Mouse (Mus musculus) layer of hippocampus, adult 18-20 months (tissue): Measurements from ENCODE around the gene Upk3b. TPM values are rescaled to one million over a fixed set of nuclear protein-coding genes. Genes with fewer than 3 reads are reported as not detected.
A peak's percentile ranks its signal among the peaks of the same experiment; 100 is the strongest.

Source experiments
- DNase-seq, 2 experiments: peaks; one replicate each; pipeline ENCODE4 v3.0.0; 2022; ENCODE audit warnings: low spot score in 2 of 2
- long read RNA-seq: library from polyadenylated mRNA; stranded (forward); transcript quantifications from one replicate; pipeline ENCODE4 v2.0.0, GENCODE M21; 2021
- total RNA-seq, 2 experiments: library from RNA; stranded (reverse); gene quantifications; 2 replicates each; pipeline ENCODE4 v1.2.3; 2021

Upk3b gene
- not detected for total RNA-seq
- long read RNA-seq: 0 reads

DNA sequence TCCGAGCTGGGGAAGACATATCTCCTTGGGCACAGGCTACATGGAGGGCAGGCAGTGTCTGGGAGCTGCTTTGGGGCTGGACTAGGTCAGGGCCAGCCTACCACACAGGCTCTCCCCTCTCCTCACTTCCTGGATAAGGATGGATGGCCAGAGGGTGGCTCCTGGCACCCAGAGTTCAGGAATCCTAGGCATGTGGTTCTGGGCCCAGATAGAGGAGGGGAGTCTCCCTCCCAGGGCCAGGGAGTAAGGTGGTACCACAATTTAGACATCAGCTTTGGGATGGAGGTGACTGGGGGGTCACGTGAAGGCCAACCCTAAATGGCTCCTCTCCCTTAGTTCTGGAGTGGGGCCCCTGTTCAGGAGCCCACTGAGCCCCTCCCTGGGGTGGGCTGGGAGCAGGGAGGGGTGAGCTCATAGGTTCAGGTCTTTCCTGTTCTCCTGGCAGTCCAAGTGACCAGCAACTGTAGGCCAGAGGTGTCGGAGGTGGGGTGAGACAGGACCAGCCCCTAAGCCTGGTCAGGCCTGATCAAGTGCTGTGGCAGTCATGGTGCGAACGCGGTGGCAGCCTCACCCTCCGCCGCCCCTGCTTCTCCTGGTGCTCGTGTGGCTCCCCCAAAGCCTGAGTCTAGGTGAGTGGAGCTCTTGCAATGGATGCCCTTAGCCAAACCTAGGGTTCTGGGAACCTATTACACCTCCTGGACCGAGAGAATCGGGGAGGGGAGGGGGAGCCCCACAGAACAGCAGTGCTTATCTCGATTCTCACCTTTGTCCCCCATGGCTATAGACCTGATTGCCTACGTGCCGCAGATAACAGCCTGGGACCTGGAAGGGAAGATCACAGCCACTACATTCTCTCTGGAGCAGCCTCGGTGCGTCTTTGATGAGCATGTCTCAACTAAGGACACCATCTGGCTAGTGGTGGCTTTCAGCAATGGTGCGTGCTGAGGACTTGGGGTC lies at the start of gene Upk3b:
Upk3b (plus strand) TSS at position 239 of the 957 bp plus-strand sequence.
- no peak for DNase-seq

DNA sequence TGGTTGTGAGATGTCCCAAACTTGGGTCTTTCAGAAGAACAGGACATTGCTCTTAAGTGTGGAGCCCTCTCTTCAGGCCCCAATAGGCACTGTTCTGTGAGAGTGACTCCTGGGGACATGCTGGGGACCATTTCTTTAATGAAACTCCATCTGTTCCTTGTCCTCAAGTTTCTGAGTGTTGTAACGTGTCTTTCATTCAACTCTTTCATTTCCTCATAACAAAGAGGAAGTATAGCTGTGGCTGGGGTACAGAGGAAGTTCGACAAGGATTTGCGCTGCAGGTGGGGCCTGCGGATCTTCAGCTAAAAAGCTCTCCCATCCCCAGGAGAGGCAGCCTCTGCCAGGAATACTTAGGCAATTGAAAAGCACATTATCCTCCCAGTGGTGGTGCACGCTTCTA lies 47.7 kb upstream of the Upk3b start:
- no peak for DNase-seq

DNA sequence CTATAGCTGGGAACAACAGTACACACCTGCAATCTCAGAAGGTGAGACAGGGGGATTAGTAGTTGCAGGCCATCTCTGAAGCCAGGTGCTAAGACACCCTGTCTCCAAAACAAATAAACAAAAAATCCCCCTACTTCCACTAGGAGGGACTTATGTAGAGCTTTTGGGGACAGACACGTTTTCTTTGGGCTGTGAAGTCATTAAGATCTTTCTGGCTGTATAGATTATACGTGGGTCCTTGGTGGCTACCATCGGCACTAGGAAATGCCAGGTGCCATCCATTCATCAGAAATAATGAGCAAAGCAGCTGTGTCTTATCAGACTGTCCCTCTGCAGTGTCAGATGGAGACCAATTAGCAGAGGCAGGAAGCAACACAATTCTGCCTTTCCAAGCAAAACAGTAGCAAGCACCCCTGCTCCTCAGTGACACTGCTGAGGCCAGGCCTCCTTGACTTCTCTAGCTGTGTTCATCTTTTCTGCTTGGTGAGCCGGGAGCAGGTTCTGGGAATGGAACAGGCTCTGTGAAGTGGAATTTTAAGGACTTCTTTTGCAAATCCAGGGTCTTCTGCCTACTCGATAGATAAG lies 44.8 kb upstream of the Upk3b start:
- DNase-seq: no peak

DNA sequence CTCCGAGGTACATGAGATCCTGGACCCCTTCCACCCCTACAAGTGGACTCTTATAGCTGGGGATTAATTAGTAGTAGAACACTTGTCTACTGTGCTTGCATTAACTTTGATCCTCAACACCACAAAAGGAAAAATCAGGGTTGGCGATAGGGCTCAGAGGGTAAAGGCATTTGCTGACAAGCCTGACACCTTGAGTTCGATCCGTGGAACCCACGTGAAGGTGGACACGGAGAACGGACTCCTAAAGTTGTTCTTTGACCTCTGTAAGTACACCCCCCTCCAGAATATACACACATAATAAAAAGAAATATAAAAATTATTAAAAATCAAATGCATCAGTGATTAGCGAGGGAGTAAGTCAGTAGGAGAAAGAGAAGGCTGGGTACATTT lies 44.0 kb upstream of the Upk3b start:
- DNase-seq: peak in 1 of 2 experiments; percentile 20

DNA sequence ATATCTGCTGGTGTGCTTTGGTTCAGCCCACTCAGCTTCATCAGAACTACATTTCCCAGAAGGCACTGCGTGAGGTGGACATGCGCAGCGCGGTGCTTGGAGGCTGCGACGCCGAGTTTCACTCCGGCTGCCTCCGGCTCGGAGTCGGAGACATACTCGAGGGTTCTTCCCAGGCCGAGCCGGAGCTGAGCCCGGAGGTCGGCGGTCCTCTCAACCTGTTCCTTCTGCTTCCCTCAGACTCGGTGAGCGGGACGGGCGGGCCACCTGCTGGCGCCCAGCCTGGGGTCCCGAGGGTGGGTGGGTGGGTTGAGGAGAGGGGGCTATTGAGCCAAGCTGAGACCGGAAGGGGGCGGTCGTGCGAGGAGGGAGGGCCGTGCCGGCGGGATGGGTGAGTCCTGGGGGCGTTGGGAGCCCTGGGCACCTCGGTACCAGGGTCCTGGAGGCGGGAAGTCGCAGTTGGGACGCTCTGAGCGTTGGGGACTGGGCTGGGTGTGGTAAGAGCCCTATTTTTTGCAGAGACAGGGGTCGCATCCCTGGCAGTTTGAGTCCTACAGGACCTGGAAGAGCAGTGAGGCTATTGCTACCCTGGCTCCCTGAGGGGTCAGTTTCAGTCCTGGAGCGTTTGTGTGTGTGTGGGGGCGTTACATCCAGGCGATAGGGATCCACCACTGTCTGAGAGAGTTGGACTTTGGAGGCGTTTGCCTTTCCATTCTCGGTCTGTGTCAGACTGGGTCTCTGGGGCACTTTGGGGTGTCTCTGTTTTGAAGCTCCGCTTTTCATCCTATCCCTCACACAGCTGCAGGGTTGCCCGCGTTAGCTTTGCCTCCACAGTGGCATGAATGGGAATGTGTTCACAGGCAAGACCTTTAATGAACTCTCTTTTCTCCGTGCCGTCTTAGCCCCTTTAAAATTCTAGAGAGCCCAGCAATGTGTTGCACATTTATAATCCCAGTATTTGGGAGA lies 43.3 kb upstream of the Upk3b start, which contains the start of gene Dtx2:
Dtx2 (plus strand) TSS at position 76 of the 963 bp plus-strand sequence.
- peak; percentile 86 to 95 for DNase-seq

DNA sequence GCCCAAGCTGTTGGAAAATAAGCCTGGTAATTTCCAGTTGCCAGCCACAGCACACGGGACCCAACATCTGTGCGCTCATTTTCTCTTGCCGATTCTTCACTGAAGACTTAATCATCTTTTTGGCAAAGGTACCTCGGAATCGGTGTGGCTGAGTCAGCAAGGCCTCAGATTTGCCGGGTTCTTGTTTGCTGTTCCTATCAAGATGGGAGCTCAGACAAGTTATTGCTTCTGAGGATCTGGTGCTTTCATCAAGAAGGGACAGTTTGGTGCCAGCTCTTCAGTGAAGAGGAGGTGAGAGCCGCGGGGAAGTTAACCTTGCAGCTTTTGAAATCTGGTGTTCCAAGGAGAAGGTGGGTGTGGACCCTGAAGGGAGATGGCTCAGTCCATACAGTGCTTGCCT lies 42.1 kb upstream of the Upk3b start:
- no peak for DNase-seq

DNA sequence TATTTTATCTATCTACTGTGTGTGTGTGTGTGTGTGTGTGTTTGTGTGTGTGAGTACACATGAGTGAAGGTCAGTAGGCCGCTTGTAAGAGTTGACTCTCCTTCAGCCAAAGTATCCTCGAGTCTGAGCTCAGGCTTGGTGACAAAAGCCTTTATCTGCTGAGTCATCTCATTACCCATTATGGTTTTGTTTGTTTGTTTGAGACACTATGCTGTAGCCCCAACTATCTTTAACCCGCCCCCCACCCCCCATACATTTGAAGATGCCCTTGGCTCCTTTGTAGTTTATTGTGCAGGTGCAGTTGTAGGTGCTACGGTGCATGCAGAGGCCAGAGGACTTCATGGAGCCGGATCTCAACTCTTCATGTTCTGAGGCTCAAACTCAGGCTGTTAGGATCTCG lies 37.1 kb upstream of the Upk3b start:
- no peak for DNase-seq

DNA sequence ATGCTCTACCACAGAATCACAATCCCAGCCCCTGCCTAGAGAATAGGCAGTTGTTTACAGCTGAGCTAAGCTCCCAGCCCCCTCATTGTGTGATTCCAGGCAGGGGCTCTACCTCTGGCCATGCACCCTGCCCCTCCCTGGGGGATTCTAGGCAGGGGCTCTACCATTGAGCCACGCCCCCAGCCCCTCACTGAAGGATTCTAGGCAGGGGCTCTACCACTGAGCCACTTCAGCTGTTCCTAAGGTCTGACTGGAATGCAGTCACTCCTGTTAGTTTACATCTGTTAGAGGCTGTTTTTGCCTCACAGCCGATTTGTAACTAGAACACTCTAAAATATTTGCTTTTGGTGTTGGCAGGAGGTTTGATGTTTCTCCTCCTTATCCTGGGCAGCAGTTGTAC lies 36.0 kb upstream of the Upk3b start:
- no peak for DNase-seq

DNA sequence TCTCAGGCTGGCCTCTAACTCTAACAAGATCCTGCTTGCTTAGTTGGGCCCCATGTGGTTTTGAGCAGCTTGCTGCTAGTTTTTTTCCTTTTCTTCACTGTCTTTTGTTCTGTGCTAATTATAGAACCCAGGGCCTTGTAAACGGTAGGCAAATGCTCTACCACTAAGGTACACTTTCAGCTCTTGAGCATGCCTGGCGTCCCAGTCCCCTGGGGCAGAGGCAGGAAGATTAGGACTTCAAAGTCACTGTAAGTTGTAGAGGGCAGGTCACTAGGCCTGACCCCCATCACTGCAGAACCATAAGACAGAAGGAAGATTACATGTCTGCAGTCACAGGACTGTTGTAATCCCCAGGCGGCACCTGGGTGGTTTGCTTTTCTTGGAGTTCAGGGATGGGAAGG lies 35.5 kb upstream of the Upk3b start:
- DNase-seq: no peak

DNA sequence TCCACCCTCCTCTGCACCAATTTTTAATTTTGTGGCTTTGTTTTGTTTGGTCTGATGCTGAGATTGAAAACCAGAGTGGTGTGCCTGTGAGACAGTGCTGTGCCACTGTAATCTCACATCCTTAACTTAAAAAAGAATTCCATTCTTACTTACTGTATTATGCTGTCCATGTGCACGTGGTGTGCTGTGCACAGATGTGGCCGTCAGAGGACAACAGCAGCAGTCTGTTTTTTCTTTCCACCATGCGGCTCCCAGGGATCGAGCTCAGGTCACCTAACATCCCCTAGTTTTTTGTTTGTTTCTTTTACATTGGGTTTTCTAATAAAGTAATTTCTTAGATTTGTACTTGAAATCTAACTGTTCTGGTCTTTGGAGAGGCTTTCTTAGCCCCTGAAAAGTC lies 33.8 kb upstream of the Upk3b start:
- no peak for DNase-seq

DNA sequence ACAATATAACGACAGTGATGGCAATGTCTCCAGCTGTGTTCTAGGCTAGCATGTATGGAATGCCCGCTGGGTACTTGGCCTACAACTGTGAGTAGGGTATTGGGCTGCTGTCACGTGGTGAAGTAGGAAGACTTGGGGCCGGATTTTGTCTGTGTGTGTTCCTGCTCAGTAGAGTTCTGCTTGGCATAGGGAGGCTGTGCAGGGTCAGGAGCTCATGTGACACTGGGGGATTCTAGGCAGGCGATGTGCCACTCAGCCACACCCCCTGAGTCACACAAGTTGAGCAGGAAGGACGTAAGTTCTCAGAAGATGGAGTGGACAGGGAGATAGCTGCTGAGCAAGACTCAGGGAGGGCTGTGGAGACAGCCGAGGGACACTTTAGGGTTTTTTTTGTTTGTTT lies 30.6 kb upstream of the Upk3b start:
- no peak for DNase-seq

DNA sequence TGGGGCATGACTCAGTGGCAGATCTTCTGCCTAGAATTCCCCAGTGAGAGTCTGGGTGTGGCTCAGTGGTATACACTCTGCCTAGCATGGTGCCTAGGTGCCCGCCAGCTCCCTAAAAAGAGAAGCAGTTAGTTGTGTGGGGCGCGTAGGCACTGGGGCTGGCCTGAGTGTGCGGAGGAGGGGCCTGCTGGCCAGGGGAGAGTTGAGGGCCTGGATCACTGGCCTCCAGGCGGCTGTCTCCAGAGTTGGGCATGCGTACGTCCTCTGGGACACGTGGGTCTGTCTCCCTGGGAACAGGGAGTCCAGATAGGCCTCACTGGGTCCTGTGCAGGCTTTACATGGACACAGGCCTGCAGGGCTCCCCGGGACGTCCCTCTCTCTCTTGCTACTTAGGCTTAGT lies 23.4 kb upstream of the Upk3b start:
- no peak for DNase-seq

DNA sequence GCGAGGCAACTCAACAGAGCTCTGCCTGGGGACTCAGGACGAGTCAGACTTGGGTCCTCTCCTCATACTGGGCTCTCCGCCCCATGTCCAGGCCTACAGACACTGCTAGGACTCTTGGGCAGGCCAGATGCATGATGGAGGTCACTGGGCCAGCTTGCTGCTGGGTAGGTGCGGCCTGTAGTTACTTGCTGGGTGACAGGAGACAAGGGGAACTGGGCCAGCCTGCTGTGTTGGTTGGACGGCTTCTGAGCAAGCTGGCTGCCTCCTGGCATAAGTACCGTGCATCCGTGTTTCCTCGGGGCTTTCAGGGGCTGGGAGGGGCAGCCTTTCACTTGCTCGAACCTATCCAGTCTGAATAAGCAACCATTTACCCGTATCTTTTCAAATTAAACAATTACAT lies 22.7 kb upstream of the Upk3b start:
- DNase-seq: no peak

DNA sequence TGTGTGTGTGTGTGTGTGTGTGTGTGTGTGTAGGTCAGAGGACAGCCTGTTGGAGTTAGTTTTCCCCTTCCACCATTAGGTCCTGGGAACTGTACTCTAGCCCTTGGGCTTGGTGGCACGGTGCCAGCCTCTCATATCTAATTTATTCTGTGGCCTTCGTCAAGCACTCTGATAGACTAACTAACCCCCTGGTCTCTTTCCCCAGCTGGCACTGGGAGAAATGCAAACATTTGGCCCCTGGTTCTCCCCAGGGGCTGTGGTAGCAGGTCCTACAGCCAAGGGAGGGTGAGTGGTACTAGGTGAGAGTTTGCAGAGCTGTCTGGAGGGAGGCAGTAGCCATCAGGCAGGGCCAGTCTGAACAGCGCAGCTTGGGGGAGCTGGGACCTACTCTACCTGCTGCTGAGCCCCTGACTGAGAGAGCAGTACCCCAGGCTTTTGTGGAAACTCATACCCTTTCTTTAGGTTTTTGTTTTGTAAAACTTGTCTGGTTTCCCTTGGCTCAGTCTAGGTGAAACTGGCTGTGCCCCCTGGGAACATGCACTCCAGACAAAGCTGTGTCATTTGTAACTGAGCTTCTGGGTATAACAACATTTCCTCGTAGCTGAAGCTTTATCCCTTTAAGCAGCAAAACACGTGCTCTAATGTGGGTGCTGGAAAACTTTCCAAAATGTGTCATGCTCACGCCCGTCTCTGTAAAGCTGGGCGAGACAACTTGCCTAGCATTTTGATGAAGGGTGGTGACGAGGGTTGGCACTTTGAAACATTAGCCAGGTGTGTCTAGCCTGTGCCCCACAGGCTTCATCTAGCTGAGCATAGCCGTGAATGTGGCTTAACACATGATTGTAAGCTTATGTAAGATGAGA lies 22.1 kb upstream of the Upk3b start:
- peak in 1 of 2 experiments; percentile 36 for DNase-seq

DNA sequence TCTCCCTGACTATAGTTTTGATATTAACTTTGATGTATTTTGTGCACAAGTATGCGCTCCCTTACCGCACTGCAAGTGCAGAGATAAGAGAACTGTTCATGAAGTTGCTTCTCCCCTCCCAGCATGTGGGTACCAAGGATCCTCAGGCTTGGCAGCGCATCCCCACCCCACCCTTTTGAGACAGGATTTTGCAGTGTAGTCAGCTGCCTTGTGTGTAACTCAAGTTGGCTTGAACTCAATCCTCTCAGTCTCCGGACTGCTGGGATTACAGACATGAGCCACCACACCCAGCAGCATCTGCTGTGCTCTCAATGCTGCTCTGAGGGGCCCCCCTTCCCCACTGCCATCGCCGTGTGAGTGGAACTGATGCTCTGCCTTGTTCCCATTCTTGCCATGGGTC lies 21.0 kb upstream of the Upk3b start:
- no peak for DNase-seq

DNA sequence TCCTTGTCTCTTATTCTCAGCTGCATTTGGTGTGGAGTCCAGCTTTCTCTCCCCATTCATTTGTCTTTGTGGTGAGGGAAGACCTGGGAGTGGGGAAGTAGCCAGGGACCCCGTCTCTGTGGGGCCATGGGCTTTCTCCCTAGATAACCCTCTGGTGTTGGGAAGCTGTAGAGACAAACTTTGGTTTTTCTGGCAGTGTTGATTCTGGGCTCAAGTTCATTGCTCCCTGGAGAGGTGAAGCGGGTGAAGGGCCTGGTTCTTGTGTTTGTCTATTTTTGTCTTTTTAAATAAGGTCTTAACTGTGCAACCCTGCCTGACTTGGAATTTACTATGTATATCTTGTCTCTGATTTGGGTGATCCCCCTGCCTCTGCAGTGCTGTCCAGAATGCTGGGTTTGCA lies 19.6 kb upstream of the Upk3b start:
- DNase-seq: no peak

DNA sequence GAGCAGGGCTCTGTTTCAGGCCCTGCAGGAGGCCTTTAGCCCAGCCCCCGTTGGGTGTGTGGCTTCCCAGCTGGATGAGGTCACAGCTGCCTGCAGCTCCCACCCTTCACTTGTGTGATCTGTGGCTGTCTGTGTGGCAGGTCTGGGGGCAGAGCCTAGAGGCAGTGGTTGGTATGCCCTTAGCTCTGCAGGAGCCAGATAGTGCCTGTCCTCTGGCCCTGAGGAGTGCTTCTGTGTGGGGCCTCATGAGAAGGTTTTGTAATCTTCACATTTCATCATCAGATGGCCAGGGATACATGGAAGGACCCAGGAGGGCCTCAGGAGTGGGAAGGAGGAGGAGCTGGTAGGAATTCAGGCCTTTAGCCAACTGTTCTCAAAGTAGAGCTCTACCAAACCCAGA lies 18.4 kb upstream of the Upk3b start:
- DNase-seq: no peak

DNA sequence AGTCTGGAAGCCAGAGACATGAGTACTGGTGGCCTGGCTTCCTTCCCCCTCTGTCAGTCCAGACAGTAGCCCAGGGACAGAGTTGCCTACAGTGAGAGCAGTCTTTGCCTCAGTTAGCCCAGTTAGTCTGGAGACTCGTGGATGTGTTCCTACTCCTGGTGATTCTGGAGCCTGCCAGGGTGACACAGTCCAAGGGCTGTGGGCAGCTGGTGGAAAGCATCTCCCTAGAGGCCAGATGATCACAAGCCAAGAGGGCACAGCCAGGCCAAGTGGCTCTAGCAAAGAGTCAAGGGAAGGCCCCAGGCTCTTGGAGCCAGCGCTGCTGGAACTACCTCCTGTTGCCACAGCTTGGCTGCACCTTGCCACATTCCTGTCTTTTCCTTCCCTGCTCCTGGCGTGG lies 12.6 kb upstream of the Upk3b start:
- DNase-seq: no peak

DNA sequence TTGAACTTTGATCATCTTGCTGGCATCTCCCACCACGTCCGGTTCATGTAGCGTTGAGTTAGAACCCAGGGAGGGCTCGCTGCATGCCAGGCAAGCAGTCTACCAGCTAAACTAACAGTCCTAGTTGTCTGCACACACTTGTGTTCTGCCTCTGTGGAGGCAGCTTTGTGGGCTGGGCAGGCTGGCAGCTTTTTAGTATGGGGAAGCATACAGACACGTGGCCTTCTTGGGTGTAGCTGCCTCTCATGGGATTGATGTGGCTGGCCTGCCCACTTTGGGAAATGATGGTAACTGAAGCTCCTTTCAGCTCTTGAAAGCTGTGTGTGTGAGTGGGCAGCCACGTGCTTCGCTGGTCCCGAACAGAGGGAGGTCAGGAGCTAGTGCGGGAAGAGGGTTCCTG lies 11.4 kb upstream of the Upk3b start:
- DNase-seq: peak; percentile 35 to 47

DNA sequence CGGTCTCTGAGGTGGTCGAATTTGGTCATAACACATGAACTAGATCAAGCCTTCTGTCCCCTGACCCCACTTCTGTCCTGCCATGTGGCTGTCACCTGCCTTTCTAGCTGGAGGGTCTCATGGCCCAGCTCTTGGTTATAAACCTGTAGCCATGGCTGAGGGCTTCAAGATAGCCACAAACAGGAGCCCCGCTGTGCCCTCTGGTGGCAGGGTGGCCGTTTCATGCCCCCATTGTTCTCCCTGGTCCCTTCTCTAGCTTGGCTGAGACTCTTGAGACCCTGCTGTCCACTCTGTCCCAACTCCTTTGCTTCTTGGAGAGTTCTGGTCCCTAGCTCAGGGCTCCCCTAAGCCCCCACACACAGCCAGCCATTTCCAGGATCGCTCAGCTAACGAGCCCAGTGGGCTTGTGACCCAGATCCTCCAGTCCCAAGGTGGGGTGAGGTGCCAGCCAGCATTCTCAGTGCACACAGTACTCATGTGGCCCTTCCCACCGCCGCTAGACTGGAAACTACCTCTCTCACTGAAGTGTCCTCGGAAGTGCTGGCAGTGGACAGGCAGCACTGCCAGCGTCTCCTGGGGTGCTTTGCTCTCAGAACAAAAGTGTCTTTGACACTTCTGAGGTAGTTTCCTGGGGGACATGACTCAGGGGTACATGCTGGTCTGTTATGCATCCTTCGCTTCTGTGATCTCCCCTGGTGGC lies 10.5 kb upstream of the Upk3b start:
- DNase-seq: no peak
